Mouse (Mus musculus) midbrain, embryonic 11.5 days (tissue): ENCODE measurements around the gene Mael. TPM values are rescaled to one million over a fixed set of nuclear protein-coding genes. Genes with fewer than 3 reads are reported as not detected.

Experiments
- ATAC-seq: fragments of 200-750 bp; cut with Nextera tagmentation; 2 replicates; pipeline ENCODE4 v1.8.0; 2017; ENCODE audit warnings: moderate TSS enrichment, moderate library complexity; ENCODE audit not compliant: low FRiP score
- DNase-seq: peaks from one replicate; pipeline ENCODE4 v3.0.0; 2015; ENCODE audit warnings: low spot score; ENCODE audit errors: missing footprints
- H3K27ac ChIP-seq: fragments of 300-500 bp; sonication (generic); 2 replicates; pipeline ENCODE4 v1.5.1; 2014; ENCODE audit warnings: low read depth, low read length
- H3K27me3 ChIP-seq: fragments of 300-500 bp; sonication (generic); 2 replicates; pipeline ENCODE4 v1.6.1; 2014; ENCODE audit warnings: mild to moderate bottlenecking, low read length, moderate library complexity, mixed read lengths; ENCODE audit not compliant: control insufficient read depth, insufficient read depth
- H3K36me3 ChIP-seq: fragments of 300-500 bp; sonication (generic); 2 replicates; pipeline ENCODE4 v1.6.1; 2014; ENCODE audit warnings: mild to moderate bottlenecking, low read length, moderate library complexity, mixed read lengths; ENCODE audit not compliant: control insufficient read depth, insufficient read depth
- H3K4me1 ChIP-seq: fragments of 300-500 bp; sonication (generic); 2 replicates; pipeline ENCODE4 v1.6.1; 2014; ENCODE audit warnings: low read length; ENCODE audit not compliant: control insufficient read depth, insufficient read depth
- H3K4me2 ChIP-seq: fragments of 300-500 bp; sonication (generic); 2 replicates; pipeline ENCODE4 v1.6.1; 2014; ENCODE audit warnings: mild to moderate bottlenecking, moderate library complexity
- H3K4me3 ChIP-seq: fragments of 300-500 bp; sonication (generic); 2 replicates; pipeline ENCODE4 v1.5.1; 2014; ENCODE audit warnings: low read depth, low read length
- H3K9ac ChIP-seq: fragments of 300-500 bp; sonication (generic); 2 replicates; pipeline ENCODE4 v1.6.1; 2014; ENCODE audit warnings: low read length
- H3K9me3 ChIP-seq: fragments of 300-500 bp; sonication (generic); 2 replicates; pipeline ENCODE4 v1.6.1; 2016; ENCODE audit warnings: low read length; ENCODE audit not compliant: control insufficient read depth
- WGBS: fragments of 180-500 bp; shearing (Covaris S2); extraction: QIAGEN DNeasy Blood & Tissue Kit; methylation state at CpG from one replicate; pipeline ENCODE4 v1.1.7; 2014; 5-methylcytosine and 5-hydroxymethylcytosine counted together
- polyA plus RNA-seq: library from polyadenylated mRNA; unstranded; fragments of >200 nt; fragmentation: Nextera tagmentation; extraction: Ambion mirVana; gene quantifications from 2 replicates; pipeline ENCODE4 v1.2.1, GENCODE M21; 2014

Mael gene
- polyA plus RNA-seq, 1 experiment from 2014 or later, result 0.08 TPM

- H3K27ac ChIP-seq, result peak overlapping the region; percentile 97
- H3K4me1 ChIP-seq, result peaks cover 62% of the 10 kb centered on the region
- H3K4me3 ChIP-seq, result no peak overlapping the region
- H3K27me3 ChIP-seq, result no peaks in the 10 kb centered on the region
- WGBS, result 15% methylated on average over 2 of the region's 2 CpGs
- H3K9ac ChIP-seq, result no peak overlapping the region; the same call in none of the 2 replicates
- DNase-seq, result peak; percentile 92
- H3K4me2 ChIP-seq, result no peak overlapping the region
- no peaks in the 10 kb centered on the region for H3K9me3 ChIP-seq
- no peaks in the 10 kb centered on the region for H3K36me3 ChIP-seq
- no peak for ATAC-seq
Measured at GRCm38 (mm10) chr1:166278786-166279185, 40.2 kb upstream of the Mael start.

- Histone ChIP-seq H3K9ac (no peak overlapping the region), H3K4me3 (no peak overlapping the region), H3K36me3 (peaks cover 30% of the 10 kb centered on the region), H3K27ac (no peak overlapping the region), H3K27me3 (no peaks in the 10 kb centered on the region), H3K9me3 (no peaks in the 10 kb centered on the region), H3K4me1 (no peaks in the 10 kb centered on the region), H3K4me2 (no peak overlapping the region)
- ATAC-seq (no peak), DNase-seq (no peak)
- WGBS, result 93% methylated on average over 5 of the region's 5 CpGs
Measured at GRCm38 (mm10) chr1:166268218-166268617, 29.7 kb upstream of the Mael start.

GRCm38 (mm10) chr1:166266918-166267317, 28.4 kb upstream of the Mael start:
- 94% methylated on average over 9 of the region's 9 CpGs for WGBS
- no peak overlapping the region for H3K4me3 ChIP-seq
- H3K36me3 ChIP-seq, result peaks cover 20% of the 10 kb centered on the region
- no peak overlapping the region for H3K27ac ChIP-seq
- H3K9me3 ChIP-seq, result no peaks in the 10 kb centered on the region
- no peaks in the 10 kb centered on the region for H3K4me1 ChIP-seq
- no peak overlapping the region for H3K9ac ChIP-seq
- DNase-seq (no peak), ATAC-seq (no peak)
- no peaks in the 10 kb centered on the region for H3K27me3 ChIP-seq
- H3K4me2 ChIP-seq, result no peak overlapping the region

- Histone ChIP-seq H3K4me2 (no peak overlapping the region), H3K4me1 (no peaks in the 10 kb centered on the region), H3K4me3 (no peak overlapping the region), H3K9ac (no peak overlapping the region), H3K27ac (no peak overlapping the region), H3K27me3 (no peaks in the 10 kb centered on the region), H3K36me3 (peaks cover 19% of the 10 kb centered on the region), H3K9me3 (no peaks in the 10 kb centered on the region)
- no peak for DNase-seq
- whole genome bisulfite sequencing, result 85% methylated on average over 7 of the region's 7 CpGs
- no peak for ATAC-seq
Measured at GRCm38 (mm10) chr1:166266001-166266705, 27.6 kb upstream of the Mael start.

- H3K27ac ChIP-seq, result no peak overlapping the region
- H3K36me3 ChIP-seq, result no peaks in the 10 kb centered on the region
- H3K4me3 ChIP-seq, result no peak overlapping the region
- no peaks in the 10 kb centered on the region for H3K27me3 ChIP-seq
- no peak overlapping the region for H3K9ac ChIP-seq
- no peak for DNase-seq
- H3K9me3 ChIP-seq, result no peaks in the 10 kb centered on the region
- no peak overlapping the region; the same call in 1 of the 2 replicates for H3K4me2 ChIP-seq
- WGBS, result 78% methylated on average over 6 of the region's 6 CpGs
- no peak for ATAC-seq
- peaks cover 21% of the 10 kb centered on the region for H3K4me1 ChIP-seq
Measured at GRCm38 (mm10) chr1:166259526-166259925, 21.0 kb upstream of the Mael start.

GRCm38 (mm10) chr1:166256898-166257297, 18.4 kb upstream of the Mael start:
- peak overlapping the region; percentile 64 for H3K27ac ChIP-seq
- peak overlapping the region; percentile 73 for H3K9ac ChIP-seq
- 35% methylated on average over 4 of the region's 4 CpGs for WGBS
- no peaks in the 10 kb centered on the region for H3K36me3 ChIP-seq
- H3K4me1 ChIP-seq, result peaks cover 21% of the 10 kb centered on the region
- H3K27me3 ChIP-seq, result no peaks in the 10 kb centered on the region
- H3K4me2 ChIP-seq, result peak overlapping the region; percentile 67
- H3K9me3 ChIP-seq, result no peaks in the 10 kb centered on the region
- DNase-seq (peak; percentile 88), ATAC-seq (no peak)
- H3K4me3 ChIP-seq, result peak overlapping the region; percentile 51

GRCm38 (mm10) chr1:166256302-166256701, 17.8 kb upstream of the Mael start:
- H3K4me2 ChIP-seq, result peak overlapping the region; percentile 67
- 1% methylated on average over 6 of the region's 6 CpGs for WGBS
- peak overlapping the region; percentile 73 for H3K9ac ChIP-seq
- peak overlapping the region; percentile 64 for H3K27ac ChIP-seq
- H3K4me1 ChIP-seq, result peaks cover 21% of the 10 kb centered on the region
- peak; percentile 76 for ATAC-seq
- H3K9me3 ChIP-seq, result no peaks in the 10 kb centered on the region
- no peaks in the 10 kb centered on the region for H3K27me3 ChIP-seq
- H3K36me3 ChIP-seq, result no peaks in the 10 kb centered on the region
- peak overlapping the region; percentile 51 for H3K4me3 ChIP-seq
- peak; percentile 90 for DNase-seq

- peak; percentile 19 for ATAC-seq
- 12% methylated on average over 2 of the region's 2 CpGs for WGBS
Measured at GRCm38 (mm10) chr1:166255651-166256050, 17.1 kb upstream of the Mael start.

GRCm38 (mm10) chr1:166255091-166255490, 16.5 kb upstream of the Mael start:
- Histone ChIP-seq H3K4me3 (peak overlapping the region; percentile 51), H3K9ac (peak overlapping the region; percentile 73), H3K27me3 (no peaks in the 10 kb centered on the region), H3K4me1 (peaks cover 21% of the 10 kb centered on the region), H3K27ac (peak overlapping the region; percentile 64), H3K4me2 (peak overlapping the region; percentile 67), H3K9me3 (no peaks in the 10 kb centered on the region), H3K36me3 (no peaks in the 10 kb centered on the region)
- 11% methylated on average over 8 of the region's 8 CpGs for WGBS
- ATAC-seq (no peak), DNase-seq (peak; percentile 90)

More at GRCm38 (mm10) chr1:166255651-166256050, 17.1 kb upstream of the Mael start:
- H3K4me2 ChIP-seq, result peak overlapping the region; percentile 67
- H3K4me1 ChIP-seq, result peaks cover 21% of the 10 kb centered on the region
- H3K36me3 ChIP-seq, result no peaks in the 10 kb centered on the region
- DNase-seq, result peak; percentile 93
- H3K27me3 ChIP-seq, result no peaks in the 10 kb centered on the region
- peak overlapping the region; percentile 51 for H3K4me3 ChIP-seq
- H3K9me3 ChIP-seq, result no peaks in the 10 kb centered on the region
- peak overlapping the region; percentile 64 for H3K27ac ChIP-seq
- peak overlapping the region; percentile 73 for H3K9ac ChIP-seq
